Mouse (Mus musculus): Measurements from ENCODE around the gene Hbs1l.

DNA sequence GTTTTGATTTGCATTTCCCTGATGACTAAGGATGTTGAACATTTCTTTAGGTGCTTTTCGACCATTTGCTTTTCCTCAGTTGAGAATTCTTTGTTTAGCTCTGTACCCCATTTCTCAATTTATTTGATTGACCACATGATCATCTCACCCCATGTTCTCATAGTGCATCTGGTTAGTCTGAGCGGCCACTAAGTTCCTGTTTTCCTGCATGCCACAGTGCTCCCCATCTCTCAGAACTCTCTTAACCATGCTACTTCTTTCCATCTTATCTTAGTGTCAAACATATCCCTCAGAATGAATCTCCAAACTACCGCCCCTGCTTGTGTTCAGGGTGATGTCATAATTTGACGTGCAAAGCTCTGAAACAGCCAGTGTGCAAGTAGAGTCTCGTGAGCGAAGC lies 30.6 kb downstream of the Hbs1l start:
- no peak for TF ChIP-seq CTCF (IDR thresholded peaks at IDR 0.05; ENCODE audit: borderline replicate concordance, insufficient read depth, low read depth, low read length)
- TF ChIP-seq POLR2A (IDR thresholded peaks at IDR 0.05; ENCODE audit: borderline replicate concordance, insufficient read depth, low read length): no peak
